Mouse (Mus musculus): ENCODE data around the gene Gm45062. TPM values are rescaled to one million over a fixed set of nuclear protein-coding genes. Genes with fewer than 3 reads are reported as not detected.

The Gm45062 gene
- polyA plus RNA-seq, 1 experiment, result 3.9 TPM

GRCm38 (mm10) chr6:8409865-8410264, 150.6 kb downstream of the Gm45062 start:
- Histone ChIP-seq H3K4me1 (ENCODE audit: control insufficient read depth, insufficient read depth, insufficient read length, low read length) (no peaks in the 10 kb centered on the region), H3K4me3 (ENCODE audit: insufficient read depth, low read depth, low read length) (no peak overlapping the region), H3K27ac (replicated peaks; ENCODE audit: low read depth, low read length) (no peak overlapping the region)

GRCm38 (mm10) chr6:8412845-8413598, 153.8 kb downstream of the Gm45062 start:
- H3K4me3 ChIP-seq (ENCODE audit: insufficient read depth, low read depth, low read length), result no peak overlapping the region
- H3K27ac ChIP-seq (replicated peaks; ENCODE audit: low read depth, low read length), result no peak overlapping the region
- no peaks in the 10 kb centered on the region; the same call in 1 of the 2 replicates for H3K4me1 ChIP-seq (ENCODE audit: control insufficient read depth, insufficient read depth, insufficient read length, low read length)

GRCm38 (mm10) chr6:8414020-8414419, 154.8 kb downstream of the Gm45062 start:
- no peak overlapping the region; the same call in 1 of the 2 replicates for H3K27ac ChIP-seq (replicated peaks; ENCODE audit: low read depth, low read length)
- no peaks in the 10 kb centered on the region; the same call in 1 of the 2 replicates for H3K4me1 ChIP-seq (ENCODE audit: control insufficient read depth, insufficient read depth, insufficient read length, low read length)
- H3K4me3 ChIP-seq (ENCODE audit: insufficient read depth, low read depth, low read length), result no peak overlapping the region

GRCm38 (mm10) chr6:8415823-8416222, 156.6 kb downstream of the Gm45062 start:
- Histone ChIP-seq H3K4me3 (ENCODE audit: insufficient read depth, low read depth, low read length) (no peak overlapping the region), H3K4me1 (ENCODE audit: control insufficient read depth, insufficient read depth, insufficient read length, low read length) (no peaks in the 10 kb centered on the region; the same call in 1 of the 2 replicates), H3K27ac (replicated peaks; ENCODE audit: low read depth, low read length) (no peak overlapping the region)

- Histone ChIP-seq H3K4me3 (ENCODE audit: insufficient read depth, low read depth, low read length) (no peak overlapping the region), H3K27ac (replicated peaks; ENCODE audit: low read depth, low read length) (no peak overlapping the region), H3K4me1 (ENCODE audit: control insufficient read depth, insufficient read depth, insufficient read length, low read length) (no peaks in the 10 kb centered on the region; the same call in 1 of the 2 replicates)
These were observed 157.7 kb downstream of the Gm45062 start for GRCm38 (mm10) chr6:8416802-8417569.

GRCm38 (mm10) chr6:8419485-8420186, 160.4 kb downstream of the Gm45062 start:
- H3K27ac ChIP-seq (replicated peaks; ENCODE audit: low read depth, low read length), result no peak overlapping the region; the same call in 1 of the 2 replicates
- H3K4me3 ChIP-seq (ENCODE audit: insufficient read depth, low read depth, low read length), result no peak overlapping the region
- H3K4me1 ChIP-seq (ENCODE audit: control insufficient read depth, insufficient read depth, insufficient read length, low read length), result no peaks in the 10 kb centered on the region; the same call in 1 of the 2 replicates

GRCm38 (mm10) chr6:8420187-8420503, 160.9 kb downstream of the Gm45062 start:
- Histone ChIP-seq H3K27ac (replicated peaks; ENCODE audit: low read depth, low read length) (peak overlapping the region; percentile 33; the same call in 1 of the 2 replicates), H3K4me3 (ENCODE audit: insufficient read depth, low read depth, low read length) (no peak overlapping the region), H3K4me1 (ENCODE audit: control insufficient read depth, insufficient read depth, insufficient read length, low read length) (no peaks in the 10 kb centered on the region; the same call in 1 of the 2 replicates)

GRCm38 (mm10) chr6:8421421-8421820, 162.2 kb downstream of the Gm45062 start:
- no peaks in the 10 kb centered on the region; the same call in 1 of the 2 replicates for H3K4me1 ChIP-seq (ENCODE audit: control insufficient read depth, insufficient read depth, insufficient read length, low read length)
- H3K4me3 ChIP-seq (ENCODE audit: insufficient read depth, low read depth, low read length), result no peak overlapping the region
- H3K27ac ChIP-seq (replicated peaks; ENCODE audit: low read depth, low read length), result no peak overlapping the region

GRCm38 (mm10) chr6:8421959-8422581, 162.8 kb downstream of the Gm45062 start:
- 0 out of 2 replicates have a peak overlapping the region, but pooled peaks have one; percentile 22 for H3K4me3 ChIP-seq (ENCODE audit: insufficient read depth, low read depth, low read length)
- H3K27ac ChIP-seq (replicated peaks; ENCODE audit: low read depth, low read length), result no peak overlapping the region
- H3K4me1 ChIP-seq (ENCODE audit: control insufficient read depth, insufficient read depth, insufficient read length, low read length), result no peaks in the 10 kb centered on the region

GRCm38 (mm10) chr6:8423142-8423541, 163.9 kb downstream of the Gm45062 start:
- Histone ChIP-seq H3K27ac (replicated peaks; ENCODE audit: low read depth, low read length) (no peak overlapping the region), H3K4me1 (ENCODE audit: control insufficient read depth, insufficient read depth, insufficient read length, low read length) (no peaks in the 10 kb centered on the region), H3K4me3 (ENCODE audit: insufficient read depth, low read depth, low read length) (no peak overlapping the region)

GRCm38 (mm10) chr6:8427692-8428091, 168.4 kb downstream of the Gm45062 start:
- no peak overlapping the region for H3K4me3 ChIP-seq (ENCODE audit: insufficient read depth, low read depth, low read length)
- no peak overlapping the region for H3K27ac ChIP-seq (replicated peaks; ENCODE audit: low read depth, low read length)
- H3K4me1 ChIP-seq (ENCODE audit: control insufficient read depth, insufficient read depth, insufficient read length, low read length), result no peaks in the 10 kb centered on the region; the same call in 1 of the 2 replicates

- H3K4me1 ChIP-seq (ENCODE audit: control insufficient read depth, insufficient read depth, insufficient read length, low read length), result no peaks in the 10 kb centered on the region; the same call in 1 of the 2 replicates
- H3K4me3 ChIP-seq (ENCODE audit: insufficient read depth, low read depth, low read length), result no peak overlapping the region
- H3K27ac ChIP-seq (replicated peaks; ENCODE audit: low read depth, low read length), result no peak overlapping the region
These were observed 171.5 kb downstream of the Gm45062 start for GRCm38 (mm10) chr6:8430610-8431234.

- H3K4me3 ChIP-seq (ENCODE audit: insufficient read depth, low read depth, low read length), result no peak overlapping the region
- no peaks in the 10 kb centered on the region; the same call in 1 of the 2 replicates for H3K4me1 ChIP-seq (ENCODE audit: control insufficient read depth, insufficient read depth, insufficient read length, low read length)
- H3K27ac ChIP-seq (replicated peaks; ENCODE audit: low read depth, low read length), result no peak overlapping the region
These were observed 173.9 kb downstream of the Gm45062 start for GRCm38 (mm10) chr6:8433179-8433578.

- H3K27ac ChIP-seq (replicated peaks; ENCODE audit: low read depth, low read length), result no peak overlapping the region
- no peak overlapping the region for H3K4me3 ChIP-seq (ENCODE audit: insufficient read depth, low read depth, low read length)
- no peaks in the 10 kb centered on the region for H3K4me1 ChIP-seq (ENCODE audit: control insufficient read depth, insufficient read depth, insufficient read length, low read length)
These were observed 178.7 kb downstream of the Gm45062 start for GRCm38 (mm10) chr6:8437937-8438336.

All from brown adipose tissue, adult 24 weeks (tissue).